Mouse (Mus musculus) heart, embryonic 15.5 days (tissue): Measurements from ENCODE around the gene Xpo6. TPM values are rescaled to one million over a fixed set of nuclear protein-coding genes. Genes with fewer than 3 reads are reported as not detected.

Experiments
- ATAC-seq: fragments of 200-750 bp; cut with Nextera tagmentation; replicated peaks from 2 replicates; pipeline ENCODE4 v1.8.0; 2017; ENCODE audit warnings: low read depth, moderate TSS enrichment; ENCODE audit not compliant: insufficient number of reproducible peaks, insufficient read depth, low FRiP score
- H3K27ac ChIP-seq: fragments of 300-500 bp; sonication (generic); 2 replicates; pipeline ENCODE4 v1.5.1; 2015; ENCODE audit warnings: mild to moderate bottlenecking, inconsistent platforms
- H3K27me3 ChIP-seq: fragments of 300-500 bp; sonication (generic); 2 replicates; pipeline ENCODE4 v1.6.1; 2015; ENCODE audit warnings: inconsistent platforms
- H3K36me3 ChIP-seq: fragments of 300-500 bp; sonication (generic); 2 replicates; pipeline ENCODE4 v1.6.1; 2015; ENCODE audit warnings: mild to moderate bottlenecking, inconsistent platforms
- H3K4me1 ChIP-seq: fragments of 300-500 bp; sonication (generic); replicated peaks from 2 replicates; pipeline ENCODE4 v1.6.1; 2015; ENCODE audit warnings: inconsistent platforms
- H3K4me2 ChIP-seq: fragments of 300-500 bp; sonication (generic); 2 replicates; pipeline ENCODE4 v1.6.1; 2015; ENCODE audit warnings: inconsistent platforms, mild to moderate bottlenecking, moderate library complexity
- H3K4me3 ChIP-seq: fragments of 300-500 bp; sonication (generic); 2 replicates; pipeline ENCODE4 v1.5.1; 2015; ENCODE audit warnings: mild to moderate bottlenecking, inconsistent platforms
- H3K9ac ChIP-seq: fragments of 300-500 bp; sonication (generic); 2 replicates; pipeline ENCODE4 v1.6.1; 2015; ENCODE audit warnings: mild to moderate bottlenecking, inconsistent platforms
- H3K9me3 ChIP-seq: fragments of 300-500 bp; sonication (generic); replicated peaks from 2 replicates; pipeline ENCODE4 v1.6.1; 2016; ENCODE audit warnings: inconsistent platforms
- WGBS: fragments of 180-500 bp; shearing (Covaris S2); methylation state at CpG from one replicate; pipeline ENCODE4 v1.1.7; 2015; ENCODE audit warnings: mixed read lengths; 5-methylcytosine and 5-hydroxymethylcytosine counted together
- polyA plus RNA-seq: library from polyadenylated mRNA; unstranded; fragments of >200 nt; fragmentation: Nextera tagmentation; extraction: Ambion mirVana; gene quantifications from 2 replicates; pipeline ENCODE4 v1.2.1, GENCODE M21; 2015

Xpo6 gene
- polyA plus RNA-seq: 21.9 and 35.4 TPM in 2 replicates

- peak within 1 kb of the TSS; percentile 90 for H3K27ac ChIP-seq
- peak within 1 kb of the TSS; percentile 98 for H3K9ac ChIP-seq
- H3K36me3 ChIP-seq: no peaks in the 10 kb centered on the region
- H3K4me1 ChIP-seq: peaks cover 14% of the 10 kb centered on the region
- H3K4me3 ChIP-seq: peak within 1 kb of the TSS; percentile 98
- H3K4me2 ChIP-seq: peak within 1 kb of the TSS; percentile 90
- 1% methylated on average over 55 of the region's 57 CpGs for WGBS
- ATAC-seq: peak; percentile 94
- no peaks in the 10 kb centered on the region for H3K9me3 ChIP-seq
- H3K27me3 ChIP-seq: no peaks in the 10 kb centered on the region
Observed at GRCm38 (mm10) chr7:126200178-126200996, at the start of gene Xpo6. TSS of gene Xpo6 (minus strand) at chr7:126200501.

GRCm38 (mm10) chr7:126249986-126250385 lies 49.7 kb upstream of the Xpo6 start:
- H3K4me1 ChIP-seq: peaks cover 28% of the 10 kb centered on the region
- H3K4me3 ChIP-seq: no peak overlapping the region
- peak overlapping the region; percentile 67 for H3K4me2 ChIP-seq
- H3K9me3 ChIP-seq: no peaks in the 10 kb centered on the region
- H3K36me3 ChIP-seq: no peaks in the 10 kb centered on the region
- H3K9ac ChIP-seq: no peak overlapping the region
- no peaks in the 10 kb centered on the region for H3K27me3 ChIP-seq
- H3K27ac ChIP-seq: no peak overlapping the region
- 78% methylated on average over 3 of the region's 3 CpGs for WGBS
- ATAC-seq: no peak

- Histone ChIP-seq H3K27me3 (no peaks in the 10 kb centered on the region), H3K9me3 (no peaks in the 10 kb centered on the region), H3K27ac (no peak overlapping the region), H3K36me3 (no peaks in the 10 kb centered on the region), H3K4me1 (peaks cover 28% of the 10 kb centered on the region), H3K4me3 (peak overlapping the region; percentile 52), H3K9ac (peak overlapping the region; percentile 38), H3K4me2 (peak overlapping the region; percentile 67)
- 65% methylated on average over 5 of the region's 5 CpGs for WGBS
- ATAC-seq: no peak
Observed at GRCm38 (mm10) chr7:126249146-126249545, 48.8 kb upstream of the Xpo6 start.

GRCm38 (mm10) chr7:126248641-126249141 lies 48.4 kb upstream of the Xpo6 start:
- Histone ChIP-seq H3K9ac (peak overlapping the region; percentile 38), H3K9me3 (no peaks in the 10 kb centered on the region), H3K4me3 (peak overlapping the region; percentile 52), H3K4me1 (peaks cover 28% of the 10 kb centered on the region), H3K27ac (peak overlapping the region; percentile 65), H3K4me2 (peak overlapping the region; percentile 67), H3K36me3 (no peaks in the 10 kb centered on the region), H3K27me3 (no peaks in the 10 kb centered on the region)
- ATAC-seq: peak; percentile 17; the same call in 1 of the 2 replicates
- WGBS: 27% methylated on average over 17 of the region's 17 CpGs

- 5% methylated on average over 6 of the region's 6 CpGs for WGBS
- Histone ChIP-seq H3K4me3 (peak overlapping the region; percentile 52), H3K4me2 (peak overlapping the region; percentile 67), H3K9me3 (no peaks in the 10 kb centered on the region), H3K27ac (peak overlapping the region; percentile 65), H3K4me1 (peaks cover 28% of the 10 kb centered on the region), H3K27me3 (no peaks in the 10 kb centered on the region), H3K36me3 (no peaks in the 10 kb centered on the region), H3K9ac (peak overlapping the region; percentile 38)
- peak; percentile 61 for ATAC-seq
Observed at GRCm38 (mm10) chr7:126248088-126248487, 47.8 kb upstream of the Xpo6 start.

GRCm38 (mm10) chr7:126244168-126244750 lies 44.0 kb upstream of the Xpo6 start:
- H3K36me3 ChIP-seq: no peaks in the 10 kb centered on the region
- H3K27me3 ChIP-seq: no peaks in the 10 kb centered on the region
- H3K9ac ChIP-seq: no peak overlapping the region
- H3K9me3 ChIP-seq: no peaks in the 10 kb centered on the region
- no peak overlapping the region for H3K4me3 ChIP-seq
- WGBS: 64% methylated on average over 6 of the region's 6 CpGs
- H3K4me1 ChIP-seq: peaks cover 13% of the 10 kb centered on the region
- no peak overlapping the region for H3K4me2 ChIP-seq
- no peak overlapping the region for H3K27ac ChIP-seq
- ATAC-seq: no peak

- H3K4me3 ChIP-seq: no peak overlapping the region
- H3K27ac ChIP-seq: no peak overlapping the region
- H3K4me1 ChIP-seq: 0 out of 2 replicates have a peak, but pooled peaks cover 4% of the 10 kb centered on the region
- H3K9ac ChIP-seq: no peak overlapping the region
- H3K27me3 ChIP-seq: no peaks in the 10 kb centered on the region
- no peaks in the 10 kb centered on the region for H3K9me3 ChIP-seq
- H3K4me2 ChIP-seq: no peak overlapping the region
- no peak for ATAC-seq
- 80% methylated on average over 14 of the region's 14 CpGs for WGBS
- H3K36me3 ChIP-seq: no peaks in the 10 kb centered on the region
Observed at GRCm38 (mm10) chr7:126240814-126241360, 40.6 kb upstream of the Xpo6 start.

GRCm38 (mm10) chr7:126236794-126237192 lies 36.5 kb upstream of the Xpo6 start:
- no peaks in the 10 kb centered on the region for H3K27me3 ChIP-seq
- no peaks in the 10 kb centered on the region for H3K9me3 ChIP-seq
- no peak overlapping the region for H3K27ac ChIP-seq
- no peak overlapping the region for H3K4me2 ChIP-seq
- H3K4me3 ChIP-seq: no peak overlapping the region
- ATAC-seq: no peak
- H3K4me1 ChIP-seq: 0 out of 2 replicates have a peak, but pooled peaks cover 5% of the 10 kb centered on the region
- 53% methylated on average over 5 of the region's 5 CpGs for WGBS
- H3K9ac ChIP-seq: no peak overlapping the region
- H3K36me3 ChIP-seq: no peaks in the 10 kb centered on the region

GRCm38 (mm10) chr7:126236083-126236793 lies 35.9 kb upstream of the Xpo6 start:
- Histone ChIP-seq H3K4me2 (no peak overlapping the region), H3K4me3 (no peak overlapping the region), H3K27me3 (no peaks in the 10 kb centered on the region), H3K4me1 (0 out of 2 replicates have a peak, but pooled peaks cover 5% of the 10 kb centered on the region), H3K27ac (no peak overlapping the region), H3K9me3 (no peaks in the 10 kb centered on the region), H3K9ac (no peak overlapping the region), H3K36me3 (no peaks in the 10 kb centered on the region)
- ATAC-seq: no peak
- WGBS: 40% methylated on average over 11 of the region's 11 CpGs

- whole genome bisulfite sequencing: 92% methylated on average over 3 of the region's 3 CpGs
- Histone ChIP-seq H3K9ac (no peak overlapping the region), H3K36me3 (no peaks in the 10 kb centered on the region), H3K4me2 (no peak overlapping the region), H3K27ac (no peak overlapping the region), H3K9me3 (no peaks in the 10 kb centered on the region), H3K27me3 (no peaks in the 10 kb centered on the region), H3K4me3 (no peak overlapping the region), H3K4me1 (0 out of 2 replicates have a peak, but pooled peaks cover 5% of the 10 kb centered on the region)
- no peak for ATAC-seq
Observed at GRCm38 (mm10) chr7:126234611-126235010, 34.3 kb upstream of the Xpo6 start.
